Mouse (Mus musculus): ENCODE measurements around the gene Gm13279. TPM values are rescaled to one million over a fixed set of nuclear protein-coding genes. Genes with fewer than 3 reads are reported as not detected.

The Gm13279 gene
- polyA plus RNA-seq, 1 experiment from 2014 or later, result not detected

Other genes with a start within 250 kb of the Gm13279 start
- not detected in 2 replicates for gene Ifna15, start 239.2 kb upstream of the Gm13279 start, polyA plus RNA-seq (2015; fragmentation: Nextera tagmentation; extraction: Ambion mirVana)
- not detected in 2 replicates for gene Ifna14, start 225.6 kb upstream of the Gm13279 start, polyA plus RNA-seq (2015; fragmentation: Nextera tagmentation; extraction: Ambion mirVana)
- gene Ifna9, start 205.0 kb upstream of the Gm13279 start, polyA plus RNA-seq (2015; fragmentation: Nextera tagmentation; extraction: Ambion mirVana), result not detected in 2 replicates
- gene Ifna12, start 194.0 kb upstream of the Gm13279 start, polyA plus RNA-seq (2015; fragmentation: Nextera tagmentation; extraction: Ambion mirVana), result not detected in 2 replicates
- not detected in 2 replicates for gene C87499, start 163.0 kb upstream of the Gm13279 start, polyA plus RNA-seq (2015; fragmentation: Nextera tagmentation; extraction: Ambion mirVana)
- not detected in 2 replicates for gene Ifna13, start 152.9 kb upstream of the Gm13279 start, polyA plus RNA-seq (2015; fragmentation: Nextera tagmentation; extraction: Ambion mirVana)
- gene Ifna16, start 120.5 kb upstream of the Gm13279 start, polyA plus RNA-seq (2015; fragmentation: Nextera tagmentation; extraction: Ambion mirVana), result not detected in 2 replicates
- not detected in 2 replicates for gene Ifna2, start 113.5 kb upstream of the Gm13279 start, polyA plus RNA-seq (2015; fragmentation: Nextera tagmentation; extraction: Ambion mirVana)
- not detected in 2 replicates for gene Ifnab, start 106.0 kb upstream of the Gm13279 start, polyA plus RNA-seq (2015; fragmentation: Nextera tagmentation; extraction: Ambion mirVana)
- gene Gm26566, start 75.6 kb upstream of the Gm13279 start, polyA plus RNA-seq (2015; fragmentation: Nextera tagmentation; extraction: Ambion mirVana), result 1.3 and 1.5 TPM in 2 replicates
- 126 and 128 TPM in 2 replicates for gene Klhl9, start 74.9 kb upstream of the Gm13279 start, polyA plus RNA-seq (2015; fragmentation: Nextera tagmentation; extraction: Ambion mirVana)
- not detected in 2 replicates for gene Gm13271, start 42.5 kb upstream of the Gm13279 start, polyA plus RNA-seq (2015; fragmentation: Nextera tagmentation; extraction: Ambion mirVana)
- gene Gm13283, start 37.3 kb upstream of the Gm13279 start, polyA plus RNA-seq (2015; fragmentation: Nextera tagmentation; extraction: Ambion mirVana), result not detected in 2 replicates
- gene Gm13290, start 23.6 kb upstream of the Gm13279 start, polyA plus RNA-seq (2015; fragmentation: Nextera tagmentation; extraction: Ambion mirVana), result not detected in 2 replicates
- not detected in 2 replicates for gene Gm13289, start 20.5 kb upstream of the Gm13279 start, polyA plus RNA-seq (2015; fragmentation: Nextera tagmentation; extraction: Ambion mirVana)
- not detected in 2 replicates for gene Gm13272, start 17.5 kb upstream of the Gm13279 start, polyA plus RNA-seq (2015; fragmentation: Nextera tagmentation; extraction: Ambion mirVana)
- not detected in 2 replicates for gene Ifnz, start 15.3 kb upstream of the Gm13279 start, polyA plus RNA-seq (2015; fragmentation: Nextera tagmentation; extraction: Ambion mirVana)
- not detected in 2 replicates for gene Gm13276, start 11.7 kb upstream of the Gm13279 start, polyA plus RNA-seq (2015; fragmentation: Nextera tagmentation; extraction: Ambion mirVana)
- not detected in 2 replicates for gene Gm13277, start 8.8 kb upstream of the Gm13279 start, polyA plus RNA-seq (2015; fragmentation: Nextera tagmentation; extraction: Ambion mirVana)
- not detected in 2 replicates for gene Gm13278, start 5.8 kb upstream of the Gm13279 start, polyA plus RNA-seq (2015; fragmentation: Nextera tagmentation; extraction: Ambion mirVana)
- not detected in 2 replicates for gene Gm13275, start 2.9 kb upstream of the Gm13279 start, polyA plus RNA-seq (2015; fragmentation: Nextera tagmentation; extraction: Ambion mirVana)
- 0.32 TPM in 1 of 2 replicates, not detected in the other for gene Gm13285, start 2.3 kb downstream of the Gm13279 start, polyA plus RNA-seq (2015; fragmentation: Nextera tagmentation; extraction: Ambion mirVana)
- not detected in 2 replicates for gene Gm13287, start 5.9 kb downstream of the Gm13279 start, polyA plus RNA-seq (2015; fragmentation: Nextera tagmentation; extraction: Ambion mirVana)
- not detected in 2 replicates for gene Gm13288, start 8.1 kb downstream of the Gm13279 start, polyA plus RNA-seq (2015; fragmentation: Nextera tagmentation; extraction: Ambion mirVana)
- not detected in 2 replicates for gene Ifna7, start 18.8 kb downstream of the Gm13279 start, polyA plus RNA-seq (2015; fragmentation: Nextera tagmentation; extraction: Ambion mirVana)
- gene Ifna11, start 22.6 kb downstream of the Gm13279 start, polyA plus RNA-seq (2015; fragmentation: Nextera tagmentation; extraction: Ambion mirVana), result not detected in 2 replicates
- gene Ifna6, start 30.0 kb downstream of the Gm13279 start, polyA plus RNA-seq (2015; fragmentation: Nextera tagmentation; extraction: Ambion mirVana), result not detected in 2 replicates
- not detected in 2 replicates for gene Ifna5, start 38.1 kb downstream of the Gm13279 start, polyA plus RNA-seq (2015; fragmentation: Nextera tagmentation; extraction: Ambion mirVana)
- not detected in 2 replicates for gene Ifna4, start 44.5 kb downstream of the Gm13279 start, polyA plus RNA-seq (2015; fragmentation: Nextera tagmentation; extraction: Ambion mirVana)
- not detected in 2 replicates for gene Ifna1, start 52.7 kb downstream of the Gm13279 start, polyA plus RNA-seq (2015; fragmentation: Nextera tagmentation; extraction: Ambion mirVana)
- gene Ifne, start 82.8 kb downstream of the Gm13279 start, polyA plus RNA-seq (2015; fragmentation: Nextera tagmentation; extraction: Ambion mirVana), result not detected in 2 replicates

Data from neural tube, embryonic 13.5 days (tissue).